Mouse (Mus musculus): ENCODE results near the gene Arhgef33.
"Not testable (repeated sequence)": the region's sequence is repeated elsewhere in the genome, so short reads cannot be mapped to it uniquely, and the experiment has no call there.

Arhgef33 gene

GRCm38 (mm10) chr17:80345277-80345676, 38.1 kb downstream of the Arhgef33 start:
- no peak for DNase-seq (ENCODE audit: extremely low read depth, low read depth)

GRCm38 (mm10) chr17:80346591-80347125, 39.5 kb downstream of the Arhgef33 start:
- no peak for DNase-seq (ENCODE audit: extremely low read depth, low read depth)

GRCm38 (mm10) chr17:80347234-80347633, 40.0 kb downstream of the Arhgef33 start:
- no peak for DNase-seq (ENCODE audit: extremely low read depth, low read depth)

DNA sequence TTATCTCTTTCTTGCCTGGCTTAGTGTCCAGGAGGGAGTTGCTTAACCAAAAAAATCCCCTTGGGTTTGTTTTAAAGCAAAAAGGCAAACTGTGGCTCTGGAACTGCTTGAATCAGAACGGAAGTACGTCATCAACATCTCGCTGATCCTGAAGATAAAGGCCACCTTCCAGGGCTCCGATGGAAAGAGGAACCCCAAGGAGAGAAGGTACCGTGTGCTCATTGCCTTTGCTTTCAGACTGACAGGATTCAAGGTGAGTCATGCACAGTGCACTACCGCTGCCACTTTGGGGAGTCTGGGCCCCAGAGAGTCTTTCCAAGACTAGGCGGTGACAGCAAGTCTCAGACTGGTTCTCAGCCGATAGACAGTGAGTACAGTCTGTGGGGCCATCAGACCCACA, 53.0 kb downstream of the Arhgef33 start:
- DNase-seq (ENCODE audit: extremely low read depth, low read depth): no peak

DNA sequence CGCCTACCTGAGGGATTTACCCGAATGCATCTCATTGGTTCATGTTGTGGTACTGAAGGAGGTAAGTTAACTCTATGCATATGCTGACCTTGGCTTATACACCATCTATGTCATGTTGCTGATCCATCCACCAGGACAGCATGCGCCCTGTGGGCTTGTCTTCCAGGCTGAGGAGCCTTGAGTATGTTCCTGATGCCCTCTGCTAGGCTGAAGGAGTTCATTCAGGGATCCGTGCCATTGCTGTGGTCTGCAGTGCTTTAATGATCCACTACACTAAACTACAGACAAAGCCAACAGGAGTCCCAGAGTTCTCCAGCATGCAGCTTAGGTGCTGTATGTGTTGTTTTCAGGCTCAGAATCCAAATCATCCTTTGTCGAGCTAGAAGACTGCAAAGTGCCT, 60.1 kb downstream of the Arhgef33 start:
- no peak for DNase-seq (ENCODE audit: extremely low read depth, low read depth)

- no peak for DNase-seq (ENCODE audit: extremely low read depth, low read depth)
These were observed 61.4 kb downstream of the Arhgef33 start for GRCm38 (mm10) chr17:80368606-80369005.

DNA sequence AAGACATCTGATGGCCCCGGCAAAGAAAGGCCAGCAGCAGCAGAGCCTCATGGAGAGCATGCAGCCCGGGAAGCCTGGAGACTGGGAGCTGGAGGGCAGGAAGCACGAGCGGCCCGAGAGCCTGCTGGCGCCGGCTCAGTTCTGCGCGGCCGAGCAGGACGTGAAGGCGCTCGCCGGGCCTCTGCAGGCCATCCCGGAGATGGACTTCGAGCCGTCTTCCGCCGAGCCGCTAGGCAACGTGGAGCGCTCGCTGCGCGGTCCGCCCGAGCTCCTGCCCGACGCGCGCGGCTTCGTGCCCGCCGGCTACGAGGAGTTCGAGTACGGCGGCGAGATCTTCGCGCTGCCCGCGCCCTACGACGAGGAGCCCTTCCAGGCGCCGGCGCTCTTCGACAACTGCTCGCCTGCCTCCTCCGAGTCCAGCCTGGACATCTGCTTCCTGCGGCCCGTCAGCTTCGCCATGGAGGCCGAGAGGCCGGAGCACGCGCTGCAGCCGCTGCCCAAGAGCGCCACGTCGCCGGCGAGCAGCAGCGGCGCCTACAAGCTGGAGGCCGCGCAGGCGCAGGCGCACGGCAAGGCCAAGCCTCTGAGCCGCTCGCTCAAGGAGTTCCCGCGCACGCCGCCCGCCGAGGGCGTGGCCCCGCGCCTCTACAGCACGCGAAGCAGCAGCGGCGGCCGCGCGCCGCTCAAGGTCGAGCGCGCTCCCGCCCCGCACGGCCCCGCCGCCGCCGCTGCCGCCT, 66.0 kb downstream of the Arhgef33 start, which contains the start of gene Gm10190:
Gm10190 (minus strand) TSS at position 553 of the 737 bp plus-strand sequence.
- DNase-seq (ENCODE audit: extremely low read depth, low read depth): no peak

GRCm38 (mm10) chr17:80373726-80374096, 66.5 kb downstream of the Arhgef33 start:
- no peak for DNase-seq (ENCODE audit: extremely low read depth, low read depth)

GRCm38 (mm10) chr17:80378386-80378785, 71.2 kb downstream of the Arhgef33 start:
- DNase-seq (ENCODE audit: extremely low read depth, low read depth): not testable (repeated sequence)

GRCm38 (mm10) chr17:80385671-80386070, 78.5 kb downstream of the Arhgef33 start:
- DNase-seq (ENCODE audit: extremely low read depth, low read depth): no peak

- no peak for DNase-seq (ENCODE audit: extremely low read depth, low read depth)
These were observed 82.8 kb downstream of the Arhgef33 start for GRCm38 (mm10) chr17:80390024-80390423.

DNA sequence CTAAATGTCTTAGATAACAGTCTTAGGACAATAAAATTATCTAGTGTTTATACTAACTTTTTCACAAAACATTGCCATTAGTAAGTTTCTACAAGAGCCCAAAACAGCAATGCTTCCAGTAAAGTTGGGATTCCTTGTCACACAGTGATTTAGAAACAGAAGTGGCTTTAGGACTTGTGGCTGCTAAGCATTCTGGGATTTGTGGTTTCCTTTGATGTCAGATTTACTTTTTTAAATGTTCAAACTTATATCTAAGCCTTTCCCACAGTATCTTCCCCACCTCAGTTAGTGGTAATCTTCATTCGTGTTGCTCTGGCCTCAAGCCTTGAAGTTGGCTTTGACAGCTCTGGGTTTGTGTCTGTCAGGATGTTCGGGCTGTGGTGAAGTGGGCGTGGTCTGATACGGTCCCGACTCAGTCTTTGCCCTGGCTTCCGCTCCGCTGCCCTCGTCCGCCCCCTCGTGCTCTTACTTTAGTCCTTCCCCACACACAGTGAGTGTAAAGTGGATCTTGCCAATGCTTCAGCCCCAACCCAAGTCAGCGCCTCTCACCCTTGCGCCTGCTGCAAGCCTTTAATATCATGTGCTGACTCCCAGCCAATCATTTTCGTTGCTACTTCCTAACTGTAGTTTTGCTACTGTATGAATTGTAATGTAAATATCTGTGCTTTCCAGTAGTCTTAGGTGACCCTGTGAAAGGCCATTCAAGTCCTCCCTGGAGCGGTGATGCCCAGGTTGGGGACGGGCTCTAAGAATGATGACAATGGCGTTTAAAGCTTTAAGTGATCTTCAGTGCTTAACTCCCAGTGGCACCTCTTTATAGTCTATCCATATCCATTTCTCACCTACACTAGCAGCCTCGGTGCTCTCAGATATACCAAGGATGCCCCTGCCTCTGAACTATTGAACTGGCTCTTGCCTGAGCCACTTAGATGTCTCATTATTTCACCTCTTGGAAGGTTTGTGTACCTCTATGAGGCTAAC, 84.5 kb downstream of the Arhgef33 start:
- DNase-seq (ENCODE audit: extremely low read depth, low read depth): peak; percentile 38

GRCm38 (mm10) chr17:80398243-80398642, 91.0 kb downstream of the Arhgef33 start:
- DNase-seq (ENCODE audit: extremely low read depth, low read depth): no peak

DNA sequence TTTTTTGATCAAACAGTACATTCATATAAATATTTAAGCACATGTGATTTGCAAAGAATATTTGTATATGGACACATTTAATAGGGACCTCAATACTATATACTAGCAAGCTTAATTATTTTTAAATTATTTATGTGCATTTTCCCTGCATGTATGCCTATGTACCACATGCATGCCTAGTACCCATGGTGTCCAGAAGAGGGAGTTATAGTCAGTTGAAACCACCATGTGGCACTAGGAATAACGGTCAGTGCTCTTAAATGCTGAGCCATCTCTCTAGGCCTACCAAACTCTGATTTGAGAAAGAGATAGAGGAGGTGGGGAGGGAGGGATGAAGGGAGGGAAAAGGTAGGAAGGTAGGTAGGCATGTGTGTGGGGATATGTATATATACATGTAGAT, 104.0 kb downstream of the Arhgef33 start:
- DNase-seq (ENCODE audit: extremely low read depth, low read depth): no peak

DNA sequence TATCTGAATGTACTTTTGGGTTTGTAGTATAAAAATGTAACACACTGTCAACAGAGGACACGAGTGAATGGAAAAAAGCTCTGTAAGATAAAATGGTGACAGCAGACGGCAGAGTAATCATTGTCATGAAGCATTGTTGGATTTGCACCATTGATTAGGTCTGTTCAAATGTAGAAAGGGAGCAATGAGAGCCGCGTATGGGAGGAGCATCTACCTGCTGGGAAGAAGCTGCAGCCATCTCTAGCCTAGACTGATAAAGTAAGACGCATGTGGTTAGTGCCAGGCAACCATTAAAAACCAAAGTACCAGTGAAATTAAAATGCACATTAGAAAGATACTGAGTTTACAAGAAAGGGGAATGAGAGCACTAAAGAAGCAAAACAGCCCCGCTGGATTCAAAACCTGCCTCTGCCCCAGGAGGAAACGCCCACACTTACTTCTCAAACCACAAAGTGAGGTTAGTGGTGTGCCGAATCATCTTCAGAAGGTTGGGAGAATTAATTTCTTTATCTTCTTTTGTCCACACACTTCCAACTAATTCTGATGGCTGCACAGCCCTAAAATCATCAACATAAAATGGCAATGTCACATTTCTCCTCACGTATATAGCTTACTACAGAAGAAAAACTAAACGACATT, 111.5 kb downstream of the Arhgef33 start:
- DNase-seq (ENCODE audit: extremely low read depth, low read depth): peak; percentile 18

DNA sequence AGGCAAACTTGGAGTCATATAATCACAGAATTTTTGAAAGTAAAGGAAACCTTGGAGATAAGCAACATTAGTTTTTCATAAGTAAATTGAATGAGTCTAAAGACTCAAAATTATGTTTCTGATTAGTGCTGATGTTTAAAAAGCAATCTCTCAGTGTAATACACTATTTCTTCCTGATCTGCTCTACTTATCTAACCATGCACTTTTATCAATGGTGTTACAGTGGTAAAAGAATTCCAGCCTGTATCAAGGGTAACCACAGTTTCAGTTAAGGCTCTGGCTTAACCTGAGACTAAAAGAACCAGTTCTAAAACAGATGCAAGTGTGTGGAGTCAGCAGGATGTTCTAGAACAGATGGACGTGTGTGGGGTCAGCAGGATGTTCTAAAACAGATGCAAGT, 113.8 kb downstream of the Arhgef33 start:
- DNase-seq (ENCODE audit: extremely low read depth, low read depth): no peak

DNA sequence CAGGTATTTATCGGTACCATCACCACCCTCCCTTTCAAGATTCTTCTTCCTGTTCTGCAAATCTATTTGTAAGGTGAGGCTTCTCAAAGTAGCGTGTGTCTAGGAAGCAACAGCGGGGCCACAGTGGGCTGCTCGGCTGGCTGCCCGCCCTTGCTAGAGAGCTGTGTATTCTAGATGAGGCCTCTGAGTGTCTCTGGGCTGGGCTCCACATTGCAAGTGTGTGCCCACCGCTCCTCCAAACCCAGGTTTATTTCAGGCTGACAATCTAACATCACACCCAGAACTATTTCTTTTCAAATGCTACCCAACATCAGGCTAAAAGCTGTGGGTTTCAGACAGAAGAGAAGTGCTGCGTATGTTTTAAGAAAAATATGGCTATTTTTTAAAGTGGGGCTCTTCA, 119.0 kb downstream of the Arhgef33 start:
- no peak for DNase-seq (ENCODE audit: extremely low read depth, low read depth)

GRCm38 (mm10) chr17:80426901-80427300, 119.7 kb downstream of the Arhgef33 start:
- DNase-seq (ENCODE audit: extremely low read depth, low read depth): no peak

DNA sequence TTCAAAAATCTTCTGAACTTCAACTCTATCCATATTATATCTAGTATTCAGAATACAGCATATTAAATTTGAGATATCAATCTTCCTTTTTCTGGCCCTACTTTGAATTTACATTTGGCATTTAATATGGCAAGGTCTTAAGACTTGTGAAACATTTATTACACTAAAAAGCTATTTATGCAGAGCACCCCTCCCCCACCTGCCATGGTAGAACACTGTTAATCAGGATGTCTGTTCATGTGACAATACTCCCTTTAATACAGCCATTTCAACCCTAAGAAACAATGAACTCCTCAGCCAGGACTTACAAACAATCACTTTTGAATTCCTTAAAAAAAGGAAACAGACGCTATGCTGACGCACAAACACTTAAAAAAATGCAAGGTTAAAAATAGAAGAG, 120.8 kb downstream of the Arhgef33 start:
- DNase-seq (ENCODE audit: extremely low read depth, low read depth): no peak

DNA sequence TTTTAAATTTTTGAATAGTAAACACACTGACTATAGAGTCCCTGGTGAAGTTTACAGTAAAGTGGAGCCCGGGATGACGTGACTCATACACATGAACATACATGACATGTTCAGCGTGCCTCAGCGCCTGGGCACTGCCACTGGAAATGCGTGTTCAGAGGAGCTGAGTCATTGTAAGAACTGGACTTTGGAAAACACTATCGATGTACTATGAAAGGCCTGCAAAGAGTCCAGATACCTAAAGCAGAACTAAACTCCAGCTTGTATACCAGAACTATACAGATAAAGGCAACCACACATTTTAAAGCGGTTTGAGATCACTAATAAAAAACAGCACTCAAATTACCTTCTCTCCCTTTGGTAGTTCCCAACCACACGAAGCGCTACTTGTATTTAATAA, 124.8 kb downstream of the Arhgef33 start:
- no peak for DNase-seq (ENCODE audit: extremely low read depth, low read depth)

- DNase-seq (ENCODE audit: extremely low read depth, low read depth): no peak
These were observed 127.2 kb downstream of the Arhgef33 start for GRCm38 (mm10) chr17:80434430-80434829.

DNA sequence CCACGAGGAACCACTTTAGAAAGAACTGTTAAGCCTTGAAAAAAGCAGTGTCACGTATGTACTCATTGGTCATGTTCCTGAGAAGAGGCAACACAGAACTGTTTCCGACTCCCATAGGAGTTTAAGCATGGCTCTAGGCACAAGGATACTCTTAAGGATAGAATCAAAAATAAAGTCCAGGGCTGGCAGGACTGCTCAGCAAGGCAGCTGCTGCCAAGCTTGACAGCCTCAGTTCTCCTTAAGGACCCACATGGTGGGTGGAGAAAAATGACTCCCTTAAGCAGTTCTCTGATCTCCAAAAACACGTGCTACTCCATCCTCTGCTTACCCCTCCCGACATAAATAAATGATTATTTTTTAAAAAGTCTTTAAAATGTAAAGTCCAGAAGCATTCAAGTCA, 128.5 kb downstream of the Arhgef33 start:
- no peak for DNase-seq (ENCODE audit: extremely low read depth, low read depth)

Data from MEL-GATA-1-ER (cell line).